Mouse (Mus musculus): ENCODE measurements around the gene Nedd9. TPM values are rescaled to one million over a fixed set of nuclear protein-coding genes. Genes with fewer than 3 reads are reported as not detected.

Nedd9 gene
- total and polyA plus RNA-seq, 3 experiments, result 41.3 to 48.7 (median 42.5) TPM

- no peak overlapping the region for H3K4me2 ChIP-seq (ENCODE audit: insufficient read depth, low read depth, poor library complexity, severe bottlenecking)
- no peak for DNase-seq (ENCODE audit: extremely low read depth)
- H3K27ac ChIP-seq (ENCODE audit: insufficient read depth, low read depth), result no peak overlapping the region
- in situ Hi-C loops (cut with MboI; ENCODE audit: low pct_ligation_motif_present, low pct_unique_long_range_greater_than_20kb, low sequenced_read_pairs), result no loop called here
- H3K27me3 ChIP-seq (replicated peaks), result no peaks in the 10 kb centered on the region
- no peaks in the 10 kb centered on the region for H3K79me2 ChIP-seq (replicated peaks; ENCODE audit: control insufficient read depth, extremely low read depth, insufficient read depth, poor library complexity, severe bottlenecking)
- H3K9me3 ChIP-seq (replicated peaks; ENCODE audit: low read length), result peaks cover 2% of the 10 kb centered on the region
- no peak for TF ChIP-seq BHLHE40 (IDR thresholded peaks at IDR 0.05; ENCODE audit: low read depth, low read length)
- no peak for TF ChIP-seq CHD1 (IDR thresholded peaks at IDR 0.05; ENCODE audit: low read depth, low read length)
- no peak for TF ChIP-seq ELF1 (IDR thresholded peaks at IDR 0.05; ENCODE audit: low read depth, low read length)
- no peak for TF ChIP-seq ZMIZ1 (IDR thresholded peaks at IDR 0.05; ENCODE audit: low read depth, low read length)
- TF ChIP-seq IRF4 (IDR thresholded peaks at IDR 0.05; ENCODE audit: low read depth, low read length), result no peak
- dilution Hi-C loops (cut with MboI; ENCODE audit: extremely low pct_ligation_motif_present, extremely low pct_unique_long_range_greater_than_20kb, low sequenced_read_pairs), result no loop called here
- H3K4me1 ChIP-seq (ENCODE audit: control insufficient read depth in 1 of 2, insufficient read depth in 2 of 2), result peaks cover 0 to 14% of the 10 kb centered on the region in 2 experiments; a peak in 2 of 4 replicates
- no peaks in the 10 kb centered on the region for H3K36me3 ChIP-seq (replicated peaks in 1 of 2; ENCODE audit: control insufficient read depth in 1 of 2, insufficient read depth in 1 of 2, low read length in 1 of 2)
- H3K4me3 ChIP-seq (replicated peaks in 1 of 3; ENCODE audit: low read depth in 2 of 3, low read length in 2 of 3, poor library complexity in 1 of 3), result no peak overlapping the region
- no peak overlapping the region for H3K9ac ChIP-seq (ENCODE audit: insufficient read depth, low read depth)
Observed at GRCm38 (mm10) chr13:41532625-41533024, 45.5 kb upstream of the Nedd9 start.

DNA sequence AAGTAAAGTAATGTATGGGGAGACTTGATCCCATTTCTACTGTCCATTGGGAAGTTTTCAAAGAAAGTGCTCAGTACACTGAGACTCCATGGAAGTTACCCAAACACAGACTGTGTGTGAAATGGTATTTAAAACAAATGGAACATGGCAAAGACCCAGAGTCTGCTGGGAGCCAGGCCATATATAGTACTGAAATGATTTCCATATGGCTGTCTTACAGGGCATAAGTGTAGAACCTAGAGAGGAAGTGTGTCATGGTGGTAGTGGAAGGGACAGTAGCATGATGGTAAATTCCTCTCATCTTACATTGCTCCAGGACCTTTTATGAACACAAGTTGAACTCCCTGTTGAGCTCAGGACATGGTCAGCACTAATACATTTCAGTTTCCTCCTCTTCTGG lies 43.2 kb upstream of the Nedd9 start:
- Histone ChIP-seq H3K36me3 (replicated peaks in 1 of 2; ENCODE audit: control insufficient read depth in 1 of 2, insufficient read depth in 1 of 2, low read length in 1 of 2) (no peaks in the 10 kb centered on the region), H3K27me3 (replicated peaks) (no peaks in the 10 kb centered on the region), H3K9me3 (replicated peaks; ENCODE audit: low read length) (peaks cover 2% of the 10 kb centered on the region), H3K79me2 (replicated peaks; ENCODE audit: control insufficient read depth, extremely low read depth, insufficient read depth, poor library complexity, severe bottlenecking) (no peaks in the 10 kb centered on the region), H3K27ac (ENCODE audit: insufficient read depth, low read depth) (no peak overlapping the region), H3K4me3 (replicated peaks in 1 of 3; ENCODE audit: low read depth in 2 of 3, low read length in 2 of 3, poor library complexity in 1 of 3) (no peak overlapping the region), H3K4me2 (ENCODE audit: insufficient read depth, low read depth, poor library complexity, severe bottlenecking) (no peak overlapping the region), H3K9ac (ENCODE audit: insufficient read depth, low read depth) (no peak overlapping the region), H3K4me1 (ENCODE audit: control insufficient read depth in 1 of 2, insufficient read depth in 2 of 2) (peaks cover 0 to 26% of the 10 kb centered on the region in 2 experiments; a peak in 2 of 4 replicates)
- TF ChIP-seq CHD1 (IDR thresholded peaks at IDR 0.05; ENCODE audit: low read depth, low read length) (no peak), ZC3H11A (IDR thresholded peaks at IDR 0.05; ENCODE audit: low read depth, low read length) (no peak), RAD21 (IDR thresholded peaks at IDR 0.05; ENCODE audit: low read depth, low read length) (no peak), GABPA (IDR thresholded peaks at IDR 0.05; ENCODE audit: insufficient replicate concordance, low read depth, low read length) (no peak), HCFC1 (IDR thresholded peaks at IDR 0.05; ENCODE audit: low read depth, low read length) (no peak), MAFK (IDR thresholded peaks at IDR 0.05; ENCODE audit: insufficient replicate concordance, low read length) (no peak), SMC3 (IDR thresholded peaks at IDR 0.05; ENCODE audit: low read depth, low read length) (no peak), POLR2A (IDR thresholded peaks at IDR 0.05; ENCODE audit: low read depth, low read length) (no peak), KAT2A (IDR thresholded peaks at IDR 0.05; ENCODE audit: insufficient replicate concordance, low read length) (no peak)
- in situ Hi-C loops (cut with MboI; ENCODE audit: low pct_ligation_motif_present, low pct_unique_long_range_greater_than_20kb, low sequenced_read_pairs) (no loop called here), dilution Hi-C loops (cut with MboI; ENCODE audit: extremely low pct_ligation_motif_present, extremely low pct_unique_long_range_greater_than_20kb, low sequenced_read_pairs) (no loop called here)
- DNase-seq (ENCODE audit: extremely low read depth), result no peak

GRCm38 (mm10) chr13:41524208-41524607 lies 37.0 kb upstream of the Nedd9 start:
- Histone ChIP-seq H3K79me2 (replicated peaks; ENCODE audit: control insufficient read depth, extremely low read depth, insufficient read depth, poor library complexity, severe bottlenecking) (no peaks in the 10 kb centered on the region), H3K4me3 (replicated peaks in 1 of 3; ENCODE audit: low read depth in 2 of 3, low read length in 2 of 3, poor library complexity in 1 of 3) (no peak overlapping the region), H3K9me3 (replicated peaks; ENCODE audit: low read length) (no peaks in the 10 kb centered on the region), H3K4me1 (ENCODE audit: control insufficient read depth in 1 of 2, insufficient read depth in 2 of 2) (peaks cover 8 to 37% of the 10 kb centered on the region in 2 experiments), H3K27ac (ENCODE audit: insufficient read depth, low read depth) (no peak overlapping the region), H3K27me3 (replicated peaks) (no peaks in the 10 kb centered on the region), H3K4me2 (ENCODE audit: insufficient read depth, low read depth, poor library complexity, severe bottlenecking) (no peak overlapping the region), H3K9ac (ENCODE audit: insufficient read depth, low read depth) (no peak overlapping the region), H3K36me3 (replicated peaks in 1 of 2; ENCODE audit: control insufficient read depth in 1 of 2, insufficient read depth in 1 of 2, low read length in 1 of 2) (no peaks in the 10 kb centered on the region)
- in situ Hi-C loops (cut with MboI; ENCODE audit: low pct_ligation_motif_present, low pct_unique_long_range_greater_than_20kb, low sequenced_read_pairs) (no loop called here), dilution Hi-C loops (cut with MboI; ENCODE audit: extremely low pct_ligation_motif_present, extremely low pct_unique_long_range_greater_than_20kb, low sequenced_read_pairs) (no loop called here)
- no peak for DNase-seq (ENCODE audit: extremely low read depth)
- TF ChIP-seq CTCF (conservative IDR thresholded peaks at IDR 0.05 in 1 of 2, IDR thresholded peaks at IDR 0.05 in 1 of 2; ENCODE audit: low read depth in 2 of 2, low read length in 2 of 2), result no peak
- no peak for TF ChIP-seq IRF4 (IDR thresholded peaks at IDR 0.05; ENCODE audit: low read depth, low read length)
- no peak for TF ChIP-seq ZNF384 (IDR thresholded peaks at IDR 0.05; ENCODE audit: low read depth, low read length)
- no peak for TF ChIP-seq E2F4 (IDR thresholded peaks at IDR 0.05; ENCODE audit: insufficient replicate concordance, low read depth, low read length)
- TF ChIP-seq MXI1 (IDR thresholded peaks at IDR 0.05; ENCODE audit: low read depth, low read length), result no peak
- TF ChIP-seq CHD2 (IDR thresholded peaks at IDR 0.05; ENCODE audit: low read length), result no peak
- no peak for TF ChIP-seq NRF1 (IDR thresholded peaks at IDR 0.05; ENCODE audit: low read depth, low read length)
- TF ChIP-seq ZMIZ1 (IDR thresholded peaks at IDR 0.05; ENCODE audit: low read depth, low read length), result no peak
